Mouse (Mus musculus) thymus, postnatal 36 days (tissue): Measurements from ENCODE around the gene Agt.
A peak's percentile ranks its signal among the peaks of the same experiment; 100 is the strongest.

Source experiments
- DNase-seq, 2 experiments: peaks; one replicate each; pipeline ENCODE4 v3.0.0; 2022; ENCODE audit warnings: mixed read lengths in 2 of 2

Agt gene

GRCm38 (mm10) chr8:124551011-124551661 is 18.4 kb downstream of the Agt start:
- no peak for DNase-seq

- DNase-seq: no peak
Observed at GRCm38 (mm10) chr8:124548187-124548586, 21.3 kb downstream of the Agt start.

- no peak for DNase-seq
Observed at GRCm38 (mm10) chr8:124547269-124547668, 22.2 kb downstream of the Agt start.

GRCm38 (mm10) chr8:124546815-124547214 is 22.7 kb downstream of the Agt start:
- no peak for DNase-seq

GRCm38 (mm10) chr8:124546371-124546770 is 23.1 kb downstream of the Agt start:
- no peak for DNase-seq

GRCm38 (mm10) chr8:124543272-124543671 is 26.2 kb downstream of the Agt start:
- DNase-seq: no peak

- DNase-seq: no peak
Observed at GRCm38 (mm10) chr8:124542001-124542400, 27.5 kb downstream of the Agt start.

GRCm38 (mm10) chr8:124540906-124541305 is 28.6 kb downstream of the Agt start:
- no peak for DNase-seq

GRCm38 (mm10) chr8:124535451-124535850 is 34.1 kb downstream of the Agt start:
- no peak for DNase-seq

- DNase-seq: no peak
Observed at GRCm38 (mm10) chr8:124532626-124533025, 36.9 kb downstream of the Agt start.

- DNase-seq: no peak
Observed at GRCm38 (mm10) chr8:124530996-124531395, 38.5 kb downstream of the Agt start.

GRCm38 (mm10) chr8:124530556-124530955 is 39.0 kb downstream of the Agt start:
- DNase-seq: no peak

- no peak for DNase-seq
Observed at GRCm38 (mm10) chr8:124530076-124530475, 39.4 kb downstream of the Agt start.

- DNase-seq: no peak
Observed at GRCm38 (mm10) chr8:124526261-124526660, 43.2 kb downstream of the Agt start.

- DNase-seq: no peak
Observed at GRCm38 (mm10) chr8:124521946-124522345, 47.6 kb downstream of the Agt start.

- peak; percentile 87 to 89 for DNase-seq
Observed at GRCm38 (mm10) chr8:124520249-124521080, 49.0 kb downstream of the Agt start, which contains the start of gene Cog2. Cog2 (plus strand) TSS chr8:124520767.

GRCm38 (mm10) chr8:124517142-124517541 is 52.4 kb downstream of the Agt start:
- DNase-seq: no peak

- DNase-seq: no peak
Observed at GRCm38 (mm10) chr8:124516525-124516924, 53.0 kb downstream of the Agt start.

- no peak for DNase-seq
Observed at GRCm38 (mm10) chr8:124516039-124516438, 53.5 kb downstream of the Agt start.

- DNase-seq: peak in 1 of 2 experiments; percentile 10
Observed at GRCm38 (mm10) chr8:124509156-124509555, 60.4 kb downstream of the Agt start.

GRCm38 (mm10) chr8:124508321-124508695 is 61.2 kb downstream of the Agt start:
- no peak for DNase-seq

GRCm38 (mm10) chr8:124507572-124508320 is 61.8 kb downstream of the Agt start:
- DNase-seq: no peak
